Mouse (Mus musculus) CD4-positive naive resting alpha-beta T cell, adult 57 days (primary cell): ENCODE results near the gene 1700084M14Rik. TPM values are rescaled to one million over a fixed set of nuclear protein-coding genes. Genes with fewer than 3 reads are reported as not detected.

ENCODE experiments used
- total RNA-seq: library from RNA; stranded (reverse); gene quantifications from one replicate; pipeline ENCODE4 v1.2.4, GENCODE M21; 2023

The 1700084M14Rik gene
- not detected for total RNA-seq

GRCm38 (mm10) chrX:91575811-91576210 is at the start of gene 1700084M14Rik:
Gene 1700084M14Rik (minus strand): TSS chrX:91575911.

Other genes with a start within 250 kb of the 1700084M14Rik start
- not detected for gene Mageb2, start 244.2 kb downstream of the 1700084M14Rik start, total RNA-seq
- gene Gm5072, start 183.4 kb downstream of the 1700084M14Rik start, total RNA-seq = not detected
- gene Gm8914, start 95.8 kb downstream of the 1700084M14Rik start, total RNA-seq = not detected
- gene Gm14781, start 56.3 kb upstream of the 1700084M14Rik start, total RNA-seq = not detected
- gene Mageb5, start 207.1 kb upstream of the 1700084M14Rik start, total RNA-seq = not detected